Mouse (Mus musculus) layer of hippocampus, adult 18-20 months (tissue): ENCODE data around the gene 4833420G17Rik. TPM values are rescaled to one million over a fixed set of nuclear protein-coding genes. Genes with fewer than 3 reads are reported as not detected.
"Not testable (repeated sequence)": the region's sequence is repeated elsewhere in the genome, so short reads cannot be mapped to it uniquely, and the experiment has no call there.

ENCODE experiments used
- DNase-seq, 2 experiments: peaks; one replicate each; pipeline ENCODE4 v3.0.0; 2022; ENCODE audit warnings: low spot score in 2 of 2
- long read RNA-seq: library from polyadenylated mRNA; stranded (forward); transcript quantifications from one replicate; pipeline ENCODE4 v2.0.0, GENCODE M21; 2021
- total RNA-seq, 2 experiments: library from RNA; stranded (reverse); gene quantifications; 2 replicates each; pipeline ENCODE4 v1.2.3; 2021

4833420G17Rik gene
- 10 to 100 TPM; 19.8 to 25.9 TPM for total RNA-seq
- long read RNA-seq, partial matches to known transcripts, result 2 of 24 reads
- long read RNA-seq, other reads (novel, unspliced or antisense), result 16 of 24 reads

DNA sequence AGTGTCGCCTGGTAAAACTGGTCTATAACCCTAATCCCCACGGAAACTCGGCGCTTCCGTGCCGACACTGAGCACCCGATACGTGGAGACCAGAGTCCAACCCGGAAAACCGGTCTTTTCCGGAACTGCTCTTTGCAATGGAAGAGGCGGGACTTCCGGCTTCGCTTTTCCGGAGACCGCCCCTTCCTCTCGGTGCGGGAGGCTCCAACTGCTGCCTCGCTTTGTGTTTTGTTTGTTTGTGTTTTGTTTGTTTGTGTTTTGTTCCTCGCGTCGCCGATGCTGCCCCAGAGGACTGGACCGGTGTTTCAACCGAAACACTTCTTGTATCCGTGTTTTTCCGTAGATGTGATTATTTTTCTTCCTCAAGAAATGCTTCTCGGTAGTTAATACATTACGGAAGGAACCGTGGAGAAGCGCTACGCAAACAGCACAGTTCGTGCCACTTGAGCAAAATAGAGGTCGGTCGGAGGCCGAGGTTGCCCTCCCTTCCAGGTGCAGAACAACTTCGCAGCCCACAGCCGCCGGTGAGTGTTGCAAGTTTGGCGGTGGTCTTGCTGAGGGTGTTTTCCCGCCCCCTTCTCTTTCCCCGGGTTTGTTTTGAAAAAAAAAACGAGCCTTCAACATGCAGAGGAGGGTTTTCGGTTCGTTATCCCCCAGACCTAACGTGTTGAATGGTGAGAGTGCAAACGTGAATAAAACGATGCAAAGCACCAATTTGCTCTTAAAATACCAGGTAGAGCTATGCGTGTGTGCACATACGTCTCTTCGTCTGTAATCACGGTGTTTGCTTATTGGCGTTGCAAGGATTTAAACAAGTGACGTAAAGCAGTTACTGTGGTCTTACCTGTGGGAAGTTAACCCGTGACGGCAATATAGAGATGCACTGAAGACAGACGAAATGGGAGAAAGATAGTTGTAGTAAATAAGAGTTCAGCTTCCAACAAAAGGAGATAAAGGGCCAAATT is at the start of gene 4833420G17Rik:
4833420G17Rik (plus strand) TSS at position 173 of the 965 bp plus-strand sequence.
- peak; percentile 89 to 93 for DNase-seq

DNA sequence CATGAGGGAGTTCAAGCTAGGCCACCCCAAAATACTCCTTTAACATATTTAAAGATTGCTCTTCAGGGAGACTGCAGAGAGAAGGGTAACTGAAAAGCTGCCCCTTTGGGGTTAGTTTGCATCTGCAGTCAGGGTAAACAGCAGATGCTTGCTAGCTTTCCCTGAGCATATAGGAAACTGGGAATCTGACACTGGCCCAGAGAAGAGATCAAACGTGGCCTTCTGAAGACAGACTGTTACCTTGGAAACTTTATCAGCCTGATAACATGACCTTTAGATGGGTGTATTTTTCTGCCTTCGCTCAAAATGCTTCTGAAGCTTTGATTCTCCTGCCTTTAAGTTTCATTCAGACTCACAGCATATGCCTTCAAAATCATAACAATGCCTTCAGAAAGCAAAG is 49.5 kb upstream of the 4833420G17Rik start:
- DNase-seq, result no peak

DNA sequence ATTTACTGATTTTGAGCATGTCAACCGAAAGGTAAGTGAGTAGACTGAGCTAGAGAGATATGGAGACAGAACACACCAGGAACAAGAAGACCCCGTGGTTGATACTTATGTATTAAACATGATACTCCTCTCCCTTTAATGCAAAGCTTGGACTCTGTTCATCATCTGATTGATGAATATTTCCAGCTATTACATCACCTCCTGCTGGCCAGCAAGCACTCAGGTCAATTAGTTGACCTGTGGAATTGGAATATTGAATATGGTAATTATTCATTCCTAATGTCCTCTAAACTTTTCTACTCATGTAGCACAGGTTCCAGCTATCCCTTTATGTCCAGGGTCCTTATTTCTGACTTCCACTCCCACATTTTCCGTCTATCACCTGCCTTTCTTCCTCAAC is 44.1 kb upstream of the 4833420G17Rik start:
- no peak for DNase-seq

DNA sequence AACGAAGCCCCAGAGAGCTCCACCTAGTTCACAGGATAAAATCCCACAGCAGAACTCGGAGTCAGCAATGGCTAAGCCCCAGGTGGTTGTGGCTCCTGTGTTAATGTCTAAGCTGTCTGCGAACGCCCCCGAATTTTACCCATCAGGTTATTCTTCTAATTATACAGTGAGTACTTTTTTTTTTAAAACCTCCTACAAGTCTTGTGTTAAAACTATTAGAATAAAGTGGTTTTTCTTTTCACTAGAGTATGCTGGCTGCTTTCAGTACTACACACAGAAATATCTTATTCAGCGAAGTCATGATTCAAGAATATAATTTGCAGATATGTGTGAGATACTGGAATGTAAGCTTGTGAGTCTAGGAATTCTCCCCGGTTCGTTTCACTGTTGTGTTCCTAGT is 32.4 kb upstream of the 4833420G17Rik start:
- DNase-seq, result no peak

DNA sequence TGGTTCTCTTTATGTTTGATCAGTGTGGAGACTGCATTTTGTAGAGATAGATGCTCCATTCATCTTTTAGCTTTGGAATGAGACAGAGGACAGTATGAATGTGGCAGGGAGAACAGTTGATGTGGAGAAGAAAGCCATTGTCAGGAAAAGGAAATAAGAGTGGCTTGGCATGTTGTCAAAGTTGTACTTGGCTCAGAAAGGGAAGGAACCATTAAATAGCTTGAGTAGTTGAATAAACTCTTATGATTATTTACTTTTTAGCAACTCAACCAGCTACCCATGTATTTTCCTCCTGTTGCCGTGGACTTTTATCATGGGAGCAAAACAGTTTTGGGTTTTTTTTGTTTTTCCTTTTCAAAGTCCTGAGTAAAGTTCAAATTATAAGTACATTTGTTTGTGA is 30.5 kb upstream of the 4833420G17Rik start:
- no peak for DNase-seq

DNA sequence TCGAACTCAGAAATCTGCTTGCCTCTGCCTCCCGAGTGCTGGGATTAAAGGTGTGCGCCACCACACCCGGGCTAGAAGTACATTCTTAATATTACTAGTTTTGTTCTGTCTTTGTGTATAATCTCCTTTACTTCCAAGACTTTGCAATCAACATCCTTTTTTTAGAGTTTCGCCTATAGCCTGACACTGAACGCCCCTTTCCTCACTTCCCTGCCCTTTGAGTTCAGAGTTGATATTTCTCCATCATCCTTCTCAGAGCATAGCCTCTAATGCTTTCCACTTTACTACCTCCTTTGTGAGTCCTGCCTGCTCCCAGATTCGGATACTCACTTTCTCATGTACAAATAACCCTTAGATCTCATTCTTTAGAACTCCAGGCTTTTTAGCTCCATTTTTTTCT is 28.2 kb upstream of the 4833420G17Rik start:
- no peak for DNase-seq

DNA sequence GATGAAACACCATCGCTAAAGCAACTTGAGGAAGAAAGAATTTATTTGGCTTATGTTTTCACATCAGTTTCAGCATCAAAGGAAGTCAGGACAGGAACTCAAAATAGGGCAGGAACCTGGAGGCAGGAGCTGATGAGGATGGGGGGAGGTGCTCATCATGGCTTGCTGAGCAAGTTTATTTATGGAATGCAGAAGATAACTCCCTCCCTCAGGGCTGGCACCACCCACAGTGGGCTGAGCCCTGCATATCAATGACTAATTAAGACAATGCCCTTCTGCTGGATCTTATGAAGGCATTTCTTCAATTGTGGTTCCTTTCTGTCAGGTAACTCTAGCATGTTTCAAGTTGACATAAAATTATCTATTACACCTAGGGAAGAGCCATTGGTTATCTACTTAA is 20.3 kb upstream of the 4833420G17Rik start:
- DNase-seq, result no peak

DNA sequence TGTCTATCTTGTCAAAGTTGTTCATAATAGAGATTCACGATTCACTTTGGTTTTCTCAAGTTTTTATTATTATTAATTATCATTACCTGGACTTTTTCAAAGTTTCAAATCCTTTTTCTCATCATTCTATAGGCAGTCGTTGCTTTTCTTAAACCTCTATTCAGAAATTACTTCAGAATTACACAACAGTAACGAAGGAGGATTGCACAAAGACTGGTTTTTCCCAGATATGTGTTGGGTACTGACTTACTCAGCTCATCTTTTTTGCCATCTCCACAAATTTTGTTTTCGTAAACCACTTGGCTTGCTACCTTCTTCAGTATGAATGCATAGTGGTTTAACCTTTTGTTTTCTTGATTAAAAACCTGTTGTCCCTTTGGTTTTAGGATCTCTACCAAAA is 9.0 kb upstream of the 4833420G17Rik start:
- no peak for DNase-seq

DNA sequence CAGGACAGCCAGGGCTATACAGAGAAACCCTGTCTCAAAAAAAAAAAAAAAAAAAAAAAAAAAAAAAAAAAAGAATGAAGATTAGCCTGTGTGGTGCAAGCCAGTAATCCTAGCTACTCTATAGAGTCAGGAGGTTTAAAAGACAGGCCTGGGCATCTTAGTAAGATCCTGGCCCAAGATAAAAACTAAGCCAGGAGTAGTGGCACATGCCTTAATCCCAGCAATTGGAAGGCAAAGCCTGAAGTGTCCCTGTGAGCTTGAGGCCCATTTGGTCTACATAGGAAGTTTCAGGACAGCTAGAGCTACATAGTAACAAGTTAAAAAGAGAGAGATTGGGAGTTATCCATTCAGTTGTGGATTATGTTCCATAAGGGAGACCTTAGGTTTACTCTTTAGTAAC is 7.5 kb upstream of the 4833420G17Rik start:
- DNase-seq, result no peak

DNA sequence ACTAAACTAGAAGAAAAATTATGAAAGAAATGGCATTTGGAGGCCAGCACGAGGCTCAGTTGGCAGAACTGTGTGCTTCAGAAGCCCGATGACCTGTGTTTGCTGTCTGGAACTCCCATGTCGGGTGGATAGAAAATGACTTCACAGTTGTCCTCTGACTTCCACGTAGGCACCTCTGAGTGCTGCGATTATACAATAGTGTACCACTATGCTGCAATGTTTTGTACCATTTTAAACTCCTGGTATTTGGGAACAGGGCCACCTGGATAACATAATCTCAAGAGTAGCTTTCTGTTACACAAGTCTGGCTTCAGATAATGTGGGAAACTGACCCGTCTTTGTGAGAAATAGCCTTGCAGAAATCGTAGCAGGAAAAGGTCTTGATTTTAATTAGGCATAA is 6.2 kb upstream of the 4833420G17Rik start:
- no peak for DNase-seq

DNA sequence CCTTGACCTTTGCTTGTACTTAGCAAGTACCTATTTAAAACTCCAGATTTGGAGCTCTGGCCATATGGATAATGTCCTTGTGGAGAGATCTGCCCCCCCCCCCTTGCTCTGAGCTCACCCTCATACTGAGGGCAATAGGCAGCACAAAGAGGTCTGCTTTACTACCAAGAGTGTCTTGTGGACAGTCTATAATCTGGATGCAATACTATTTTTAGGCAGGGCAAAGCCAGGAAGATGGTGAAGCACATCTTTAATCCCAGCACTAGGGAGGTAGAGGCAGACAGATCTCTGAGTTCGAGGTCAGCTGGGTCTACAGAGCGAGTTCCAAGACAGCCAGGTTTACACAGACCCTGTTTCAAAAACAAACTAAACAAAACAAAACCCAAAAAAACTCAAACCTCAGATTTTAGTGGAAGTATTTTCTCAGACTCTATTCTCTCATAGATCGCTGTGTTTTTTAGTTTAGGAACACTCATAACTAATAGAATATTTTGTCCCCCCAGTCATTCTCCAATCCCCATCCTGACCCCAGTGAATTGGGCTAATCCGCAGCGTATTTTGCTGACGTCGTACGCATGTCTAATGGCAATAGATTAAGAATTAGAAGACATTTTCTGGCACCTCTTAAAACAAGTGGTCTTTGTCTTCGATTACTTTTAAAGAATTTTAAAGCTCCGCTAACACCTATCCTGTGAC is 520 bp upstream of the 4833420G17Rik start:
- no peak for DNase-seq

DNA sequence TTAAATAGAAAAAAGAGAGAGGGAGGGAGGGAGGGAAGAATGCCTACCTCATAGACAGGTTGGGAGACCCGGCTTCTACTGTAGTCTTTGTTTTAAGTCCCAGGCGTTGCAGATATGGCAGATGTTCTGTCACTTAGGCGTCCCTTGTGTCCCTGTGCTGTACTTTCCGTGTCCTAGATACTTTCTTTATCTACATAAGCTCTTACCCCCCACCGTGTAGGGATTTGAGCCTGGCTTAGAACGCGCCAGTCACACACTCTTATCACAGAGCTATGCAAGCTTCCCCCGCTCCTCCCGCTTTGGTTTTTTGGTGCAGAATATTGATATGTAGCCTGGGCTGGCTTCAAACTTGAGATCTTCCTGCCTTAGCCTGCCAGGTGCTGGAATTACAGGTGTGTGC is 14.1 kb downstream of the 4833420G17Rik start:
- no peak for DNase-seq

DNA sequence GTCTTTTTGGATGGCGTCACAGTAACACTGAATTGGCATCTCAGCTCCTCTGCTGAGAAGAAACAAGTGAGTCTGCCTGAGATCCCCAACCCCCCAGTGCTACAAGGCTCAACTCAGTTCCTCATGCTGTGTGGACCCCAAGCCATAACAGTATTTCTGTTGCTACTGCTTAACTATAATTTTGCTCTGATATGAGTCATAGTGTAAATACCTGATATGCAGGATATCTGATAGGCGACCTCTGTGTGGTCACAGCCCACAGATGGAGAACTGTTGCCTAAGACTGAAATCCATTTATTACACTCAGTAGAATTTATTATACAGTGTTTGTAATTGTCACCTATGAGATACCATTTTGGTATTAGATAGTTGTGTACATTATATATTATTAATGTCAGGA is 15.2 kb downstream of the 4833420G17Rik start:
- DNase-seq, result no peak

DNA sequence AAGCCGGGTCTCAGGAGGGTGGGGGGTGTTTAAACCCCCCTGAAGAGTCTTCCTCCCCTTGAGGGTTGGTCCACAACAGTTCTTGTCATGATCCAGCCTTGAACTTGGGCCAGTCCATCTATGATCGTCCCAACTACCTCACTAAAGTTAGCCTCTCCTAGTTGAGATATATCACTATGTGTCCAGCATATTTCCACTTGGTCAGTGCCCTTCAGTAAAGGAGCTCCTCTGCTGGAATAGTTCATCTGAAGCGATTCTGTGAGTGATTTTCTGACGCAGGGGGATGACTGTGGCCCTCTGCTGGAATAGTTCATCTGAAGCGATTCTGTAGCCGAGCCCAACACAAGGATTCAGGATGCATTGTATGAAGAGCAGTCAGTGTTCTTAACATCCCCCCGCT is 24.8 kb downstream of the 4833420G17Rik start:
- peak in 1 of 2 experiments; percentile 15 for DNase-seq

DNA sequence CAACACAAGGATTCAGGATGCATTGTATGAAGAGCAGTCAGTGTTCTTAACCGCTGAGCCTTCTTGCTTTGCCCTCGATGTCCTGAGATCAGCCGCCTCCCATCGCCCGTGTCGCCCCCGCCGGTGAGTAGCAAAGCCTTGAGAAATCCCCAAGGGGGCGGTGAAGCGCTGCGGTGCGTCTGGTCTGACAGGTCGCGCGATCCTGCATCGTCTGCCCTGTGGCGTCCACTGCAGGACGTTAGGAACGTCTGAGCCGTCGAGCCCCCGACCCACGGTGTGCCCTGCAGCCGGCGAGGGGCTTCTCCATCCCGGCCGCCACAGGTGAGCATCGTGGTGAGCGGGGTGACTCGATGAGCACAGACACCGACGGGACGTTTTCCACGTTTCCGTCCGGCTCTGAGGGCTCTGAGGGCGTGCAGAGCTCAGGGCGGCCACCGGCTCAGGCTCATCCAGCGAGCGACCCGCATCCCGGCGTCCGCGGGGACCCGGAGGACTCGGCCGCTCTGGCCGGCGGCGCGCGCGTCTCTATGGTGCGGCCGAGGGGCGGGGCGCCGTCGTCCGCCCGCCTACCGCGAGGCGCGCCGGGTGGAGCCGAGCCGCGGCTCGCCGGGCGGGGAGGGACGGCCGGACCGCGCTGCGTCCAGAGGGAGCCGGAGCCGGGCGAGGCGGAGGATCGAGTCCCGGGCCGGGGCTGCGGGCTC is 25.5 kb downstream of the 4833420G17Rik start, which contains the start of the genes Tmem267 and 3110070M22Rik:
Tmem267 (plus strand) TSS at position 160 of the 701 bp plus-strand sequence.
3110070M22Rik (minus strand) TSS at position 504 of the 701 bp plus-strand sequence.
- peak; percentile 81 to 89 for DNase-seq

DNA sequence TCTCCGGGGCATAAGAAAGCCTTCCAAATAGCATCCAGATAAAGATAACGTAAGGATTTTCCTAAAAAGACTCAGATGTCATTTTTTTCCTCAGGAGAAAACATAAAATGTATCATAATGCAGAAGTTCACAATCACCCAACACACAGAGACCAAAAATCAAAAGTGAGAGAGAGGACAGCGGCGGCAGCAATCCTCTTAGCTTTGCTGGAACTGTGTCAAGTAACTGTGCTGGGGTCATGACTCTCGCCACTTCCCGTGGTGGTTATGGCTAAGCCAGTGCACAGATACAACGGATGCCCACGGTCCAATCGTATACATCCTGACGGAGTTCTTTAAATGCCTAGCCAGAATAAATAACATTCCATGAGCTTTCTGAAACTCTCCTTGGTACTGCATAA is 29.5 kb downstream of the 4833420G17Rik start:
- DNase-seq, result not testable (repeated sequence)

DNA sequence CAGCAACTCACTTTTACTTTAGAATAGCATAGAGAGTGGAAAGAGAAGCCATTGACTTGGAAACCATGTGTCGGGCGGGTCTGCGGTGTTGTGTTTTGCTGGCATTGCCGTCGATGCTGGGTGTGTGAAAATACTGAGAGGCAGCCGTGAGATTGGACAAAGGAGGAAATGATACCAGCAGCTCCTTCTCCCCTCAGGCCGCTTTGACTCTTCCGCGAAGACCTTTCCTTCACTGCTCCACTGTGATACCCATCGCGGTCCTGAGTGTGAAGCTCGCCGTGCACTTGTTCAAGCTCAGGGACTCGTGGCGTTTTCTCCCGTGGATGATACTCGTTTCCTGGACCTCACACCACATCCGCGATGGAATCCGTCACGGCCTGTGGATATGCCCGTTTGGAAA is 32.4 kb downstream of the 4833420G17Rik start:
- not testable (repeated sequence) for DNase-seq
